Mouse (Mus musculus): Measurements from ENCODE around the gene Ppard.
"Not testable (repeated sequence)": the region's sequence is repeated elsewhere in the genome, so short reads cannot be mapped to it uniquely, and the experiment has no call there.

Gene Ppard

DNA sequence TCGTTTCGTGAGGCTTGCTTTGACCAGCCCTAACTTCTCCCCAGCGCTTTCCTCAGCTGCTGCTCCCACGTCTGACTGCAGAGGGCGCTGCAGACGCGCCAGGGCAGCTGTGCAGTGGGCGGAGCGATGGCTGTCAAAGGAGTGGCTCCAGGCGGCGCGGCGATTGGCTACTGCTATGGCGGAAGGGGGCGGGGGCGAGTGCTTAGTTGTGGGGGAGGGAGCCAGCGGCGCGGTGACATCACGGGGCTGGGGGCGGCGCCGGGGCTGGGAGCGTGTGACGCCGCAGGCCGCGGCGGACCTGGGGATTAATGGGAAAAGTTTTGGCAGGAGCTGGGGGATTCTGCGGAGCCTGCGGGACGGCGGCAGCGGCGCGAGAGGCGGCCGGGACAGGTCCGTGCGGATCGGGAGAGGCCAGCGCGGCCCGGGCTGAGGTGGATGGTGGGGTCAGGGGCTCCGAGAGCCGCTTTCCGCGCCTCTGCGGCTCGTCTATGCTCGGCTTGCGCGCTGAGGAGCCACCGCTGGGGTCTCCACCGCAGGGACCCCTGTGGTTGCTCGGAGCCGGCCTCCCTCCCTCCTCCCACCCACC, at the start of gene Ppard:
Ppard (plus strand) TSS at position 226 of the 586 bp plus-strand sequence.
- peak; percentile 99 for DNase-seq

DNA sequence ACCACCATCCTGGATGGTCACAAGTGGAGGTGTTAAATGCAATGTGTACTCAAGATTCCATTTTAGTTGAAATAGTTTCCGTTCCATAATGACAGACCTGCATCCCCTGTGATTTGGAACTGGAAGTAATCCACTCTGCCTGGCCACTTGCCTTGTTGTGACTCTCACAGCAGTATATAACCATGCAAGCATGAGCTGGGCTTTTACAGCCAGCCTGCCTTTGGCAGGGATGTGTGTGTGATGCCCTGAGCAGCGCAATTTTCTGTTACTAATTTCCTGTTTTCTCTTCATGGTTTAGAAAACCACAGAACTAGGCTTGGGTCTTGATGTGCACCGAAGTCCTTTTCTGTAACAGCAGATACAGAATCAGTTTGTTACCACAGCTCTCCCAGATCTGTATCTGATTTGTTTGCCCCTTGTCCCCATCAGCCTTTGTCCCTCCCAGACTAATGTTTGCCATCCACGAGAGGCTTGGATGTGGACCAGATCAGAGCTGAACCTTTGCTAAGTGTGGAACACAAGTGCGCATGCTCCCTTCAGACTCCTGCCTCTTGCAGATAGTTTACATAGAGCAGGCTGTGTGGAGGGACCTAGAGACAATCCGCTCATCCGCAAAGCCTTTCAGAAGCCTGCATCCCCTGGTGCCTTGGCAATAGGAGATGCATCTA, 47.4 kb upstream of the Ppard start:
- DNase-seq, result no peak

DNA sequence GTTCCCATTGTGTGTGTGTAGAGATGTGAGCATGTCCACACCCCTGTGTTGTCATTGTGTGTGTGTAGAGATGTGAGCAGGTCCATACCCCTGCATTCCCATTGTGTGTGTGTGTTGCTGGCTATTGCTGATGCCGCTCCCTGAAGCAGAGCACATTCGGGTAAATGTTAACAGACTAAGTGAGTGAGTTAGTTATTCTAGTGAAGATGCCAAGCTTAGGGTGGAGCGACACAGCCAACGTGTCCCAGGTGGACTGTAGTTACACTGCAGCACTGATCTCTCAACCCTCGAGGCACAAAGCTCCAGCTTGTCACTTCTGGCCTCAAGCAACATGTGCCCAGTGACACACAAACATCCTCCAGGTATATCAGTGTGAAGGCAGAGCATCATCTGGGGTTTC, 44.2 kb upstream of the Ppard start:
- no peak for DNase-seq

DNA sequence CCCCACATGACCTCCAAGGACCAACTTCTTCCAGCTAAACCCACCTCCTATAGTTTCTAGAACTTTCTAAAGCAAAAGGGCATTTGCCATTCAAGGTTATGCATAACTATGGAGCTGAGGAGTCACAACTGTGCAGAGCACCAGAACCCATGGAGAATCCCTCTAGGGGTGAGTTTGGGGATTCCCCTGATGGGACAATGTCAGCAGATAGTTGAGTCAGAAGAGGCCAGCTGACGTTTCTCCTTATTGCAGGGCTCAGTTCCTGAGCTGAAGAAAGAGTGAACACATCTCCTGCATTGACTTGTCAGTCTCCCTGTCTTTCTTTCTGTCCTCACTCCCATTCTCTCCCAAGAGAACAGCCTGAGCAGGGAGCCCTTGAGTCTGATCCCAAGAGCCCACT, 39.7 kb upstream of the Ppard start:
- DNase-seq, result no peak

DNA sequence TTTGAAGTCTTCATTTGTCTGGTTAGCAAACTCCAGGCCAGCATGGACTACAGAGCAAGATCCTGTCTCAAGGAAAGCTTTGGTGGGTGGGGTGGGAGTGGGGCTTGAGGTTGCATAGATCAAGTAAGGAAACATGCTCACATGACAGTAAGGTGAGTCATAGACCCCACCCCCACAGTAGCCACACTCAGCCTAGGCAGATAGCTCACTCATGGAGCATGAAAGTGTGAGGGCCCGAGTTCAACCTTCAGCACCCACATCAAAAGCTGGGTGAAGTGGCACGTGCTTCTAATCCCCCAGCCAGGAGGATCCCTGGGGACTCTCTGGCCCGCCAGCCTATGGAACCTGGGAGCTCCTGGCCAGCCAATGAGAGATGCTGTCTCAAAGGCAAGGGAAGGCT, 38.9 kb upstream of the Ppard start:
- DNase-seq, result no peak

DNA sequence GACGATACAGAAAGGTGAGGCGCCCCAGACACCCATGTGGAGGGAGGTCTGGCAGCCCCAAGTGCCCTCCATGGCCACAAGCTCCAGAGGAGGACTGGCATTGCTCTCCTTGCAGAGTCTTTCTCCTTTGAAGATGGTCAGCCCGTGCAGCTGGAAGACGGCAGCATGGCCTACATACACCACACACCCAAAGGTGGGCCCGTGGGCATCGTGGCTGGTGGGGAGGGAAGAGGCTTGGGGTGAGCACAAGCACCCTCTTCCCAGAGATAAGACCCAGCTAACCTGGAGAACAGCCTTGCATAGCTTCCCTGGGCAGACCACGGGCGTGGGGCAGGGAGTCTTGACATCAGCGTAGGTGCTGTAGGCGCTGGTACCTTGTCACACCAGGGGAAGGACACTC, 37.5 kb upstream of the Ppard start:
- no peak for DNase-seq

DNA sequence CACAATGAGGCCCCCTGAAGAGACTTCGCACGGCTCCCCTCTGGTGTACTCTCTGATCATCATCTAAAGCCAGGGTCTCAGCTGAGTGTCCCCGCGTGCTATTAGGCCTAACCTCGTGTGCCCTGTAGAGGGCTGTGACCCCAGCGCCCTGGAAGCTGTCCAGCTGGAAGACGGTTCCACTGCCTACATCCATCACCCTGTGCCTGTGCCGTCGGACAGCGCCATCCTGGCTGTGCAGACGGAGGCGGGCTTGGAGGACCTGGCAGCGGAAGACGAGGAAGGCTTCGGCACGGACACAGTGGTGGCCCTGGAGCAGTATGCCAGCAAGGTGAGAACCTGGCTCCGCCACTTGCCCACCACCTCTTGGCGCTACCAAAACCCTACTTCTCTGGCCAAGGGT, 34.9 kb upstream of the Ppard start:
- no peak for DNase-seq

DNA sequence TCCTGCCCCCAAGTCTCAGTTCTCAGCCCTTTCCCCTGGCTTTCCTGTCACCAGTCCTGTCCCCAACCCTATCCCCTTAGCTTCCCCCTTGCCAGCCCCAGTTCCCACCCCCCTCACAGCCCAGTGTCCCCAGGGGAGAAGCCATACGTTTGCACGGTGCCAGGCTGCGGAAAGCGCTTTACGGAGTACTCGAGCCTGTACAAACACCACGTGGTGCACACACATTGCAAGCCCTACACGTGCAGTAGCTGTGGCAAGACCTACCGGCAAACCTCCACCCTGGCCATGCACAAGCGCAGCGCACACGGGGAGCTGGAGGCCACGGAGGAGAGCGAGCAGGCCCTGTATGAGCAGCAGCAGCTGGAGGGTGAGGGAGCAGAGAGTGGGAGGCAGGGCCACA, 30.5 kb upstream of the Ppard start:
- DNase-seq, result no peak

DNA sequence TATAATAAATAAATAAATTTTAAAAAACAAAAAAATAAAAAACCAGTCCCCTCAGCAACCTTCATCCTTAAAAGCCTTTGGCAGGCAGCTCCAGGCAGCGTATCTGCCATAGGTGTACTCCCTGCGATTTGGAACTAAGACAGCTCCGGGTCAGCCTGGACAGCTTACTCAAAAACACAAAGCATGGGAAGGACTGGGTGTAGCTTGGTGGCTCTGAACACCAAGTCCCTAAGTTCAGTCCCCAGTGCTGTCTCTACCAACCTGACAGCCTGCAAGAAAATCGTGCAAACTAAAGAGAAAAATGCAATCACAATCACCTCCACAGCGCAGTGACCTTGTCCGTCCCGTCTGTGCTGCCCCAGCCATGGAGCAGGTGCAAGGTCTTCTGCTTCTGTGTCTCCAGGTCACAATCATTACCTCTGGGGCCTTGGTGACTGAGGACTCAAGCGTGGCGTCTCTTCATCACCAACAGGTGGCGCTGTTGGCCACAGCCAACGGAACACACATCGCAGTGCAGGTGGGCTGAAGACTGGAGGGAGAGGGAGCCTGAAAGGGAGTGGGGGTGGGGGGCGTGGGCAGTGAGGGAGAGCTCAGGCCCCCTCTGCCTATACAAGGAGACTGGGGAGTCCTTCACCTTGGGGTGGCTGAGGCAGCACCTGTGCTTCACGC, 28.3 kb upstream of the Ppard start:
- DNase-seq, result peak; percentile 74

DNA sequence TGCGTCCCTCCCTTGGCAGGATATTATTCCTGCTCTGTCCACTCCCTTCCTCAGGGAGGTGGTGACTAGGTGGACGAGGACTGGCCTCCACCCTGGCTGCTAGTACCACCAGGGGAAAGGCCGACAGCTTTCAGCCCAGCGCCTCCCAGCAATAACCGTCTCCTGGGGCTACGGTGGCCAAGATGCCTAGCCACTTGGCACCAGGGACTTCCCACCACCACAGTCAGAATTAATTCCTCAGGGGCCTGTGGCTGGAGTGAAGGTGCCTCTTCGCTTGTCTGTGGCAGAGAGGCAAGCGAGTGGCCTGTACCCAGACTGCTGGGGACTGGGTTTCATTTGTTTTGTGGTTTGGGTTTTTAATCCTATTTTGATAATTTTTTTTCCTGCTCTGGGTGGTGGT, 27.1 kb upstream of the Ppard start:
- DNase-seq, result no peak

DNA sequence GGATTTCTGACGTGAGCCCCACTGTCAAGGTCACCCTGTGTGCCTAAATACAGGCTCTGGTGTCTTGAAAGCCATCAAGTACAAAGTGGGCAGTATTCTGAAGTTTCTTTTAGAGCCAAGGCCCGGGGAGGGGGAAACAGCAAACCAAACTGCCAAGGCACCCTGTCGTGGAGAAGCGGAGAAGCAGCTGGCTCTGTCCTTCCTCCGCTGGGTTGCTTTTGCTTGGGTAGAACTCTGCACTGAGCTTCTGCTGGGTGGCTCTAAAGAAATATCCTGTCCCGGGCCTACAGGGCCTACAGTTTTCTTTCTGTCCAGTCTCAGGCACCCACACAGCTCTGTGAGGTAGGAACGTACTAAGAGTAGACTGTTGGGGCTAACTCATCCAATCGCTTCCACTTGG, 25.4 kb upstream of the Ppard start:
- no peak for DNase-seq

DNA sequence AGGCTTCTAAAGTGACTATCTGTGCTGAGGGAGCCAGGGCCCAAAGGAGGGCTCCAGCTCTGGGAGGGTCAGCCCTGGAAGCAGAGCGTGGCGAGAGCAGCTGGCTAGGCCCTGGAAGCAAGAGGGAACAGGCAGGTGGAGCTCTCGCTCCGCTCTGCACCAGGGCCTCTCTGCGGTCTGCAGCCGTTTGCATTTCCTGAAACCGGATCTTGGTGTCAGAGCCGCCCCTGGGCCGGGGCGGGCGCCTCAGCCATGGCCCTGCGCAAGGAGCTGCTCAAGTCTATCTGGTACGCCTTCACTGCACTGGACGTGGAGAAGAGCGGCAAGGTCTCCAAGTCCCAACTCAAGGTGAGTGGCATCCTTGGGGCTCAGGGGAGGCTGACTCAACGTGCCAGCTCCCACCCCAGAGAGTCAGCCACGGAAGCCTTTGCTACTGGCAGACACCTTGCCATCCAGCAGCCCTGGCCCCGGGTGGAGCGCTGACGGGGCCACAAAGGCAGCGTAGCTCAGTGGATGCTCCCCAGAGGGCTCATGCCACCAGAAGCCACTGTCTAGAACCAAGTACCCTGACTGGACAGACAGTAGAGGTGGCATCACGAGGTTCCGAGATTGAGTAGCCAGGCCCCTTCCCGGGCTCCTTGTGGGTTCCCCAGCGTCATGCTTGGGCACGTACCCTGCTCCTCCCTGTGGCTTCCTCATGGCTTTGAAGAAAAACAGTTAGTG, 24.7 kb upstream of the Ppard start, which contains the start of gene Def6:
Def6 (plus strand) TSS at position 188 of the 723 bp plus-strand sequence.
- peak; percentile 87 for DNase-seq

DNA sequence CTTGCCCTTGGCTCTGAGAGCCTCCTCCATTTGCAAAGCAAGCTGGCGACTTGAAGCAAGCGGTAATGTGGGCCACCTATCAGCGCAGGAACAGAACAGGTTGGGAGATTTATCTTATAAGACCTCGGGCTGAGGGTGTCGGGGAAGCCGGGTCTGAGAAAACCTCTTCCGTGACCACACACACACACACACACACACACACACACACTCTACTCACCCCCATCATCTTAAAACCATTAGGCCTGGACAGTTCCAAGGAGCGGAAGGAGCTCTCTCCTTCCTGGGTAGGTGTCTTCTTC, 24.2 kb upstream of the Ppard start:
- DNase-seq, result no peak

DNA sequence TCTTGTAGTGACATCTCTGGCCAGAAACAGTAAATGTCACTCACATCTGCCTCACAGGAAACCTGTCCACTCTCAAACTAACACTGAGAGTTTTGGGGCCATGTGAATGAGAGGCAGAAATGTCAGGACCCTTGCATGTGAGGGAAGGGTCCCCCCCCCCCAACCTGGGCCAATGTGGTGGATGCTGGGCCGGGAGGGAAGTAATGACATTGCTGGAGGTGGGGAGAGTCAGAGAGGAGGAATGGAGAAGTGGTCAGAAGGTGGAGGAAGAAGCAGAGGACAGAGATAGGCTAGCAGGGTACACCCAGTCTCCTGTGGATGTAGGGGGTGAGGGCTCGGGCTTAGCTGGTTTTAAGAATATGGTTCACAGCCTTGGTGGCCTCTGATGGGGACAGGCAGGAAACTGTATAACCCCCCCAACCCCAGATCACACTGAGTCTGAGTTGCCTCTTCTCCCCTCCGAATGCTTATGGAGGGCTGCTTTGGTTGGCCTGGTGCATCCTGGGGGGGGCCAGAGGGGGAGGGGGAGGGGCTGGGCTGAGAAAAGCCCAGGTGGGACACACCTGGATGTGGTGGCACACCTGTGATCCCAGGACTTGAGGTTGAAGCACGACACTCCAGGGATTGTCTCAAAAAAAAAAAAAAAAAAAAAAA, 22.9 kb upstream of the Ppard start:
- no peak for DNase-seq

DNA sequence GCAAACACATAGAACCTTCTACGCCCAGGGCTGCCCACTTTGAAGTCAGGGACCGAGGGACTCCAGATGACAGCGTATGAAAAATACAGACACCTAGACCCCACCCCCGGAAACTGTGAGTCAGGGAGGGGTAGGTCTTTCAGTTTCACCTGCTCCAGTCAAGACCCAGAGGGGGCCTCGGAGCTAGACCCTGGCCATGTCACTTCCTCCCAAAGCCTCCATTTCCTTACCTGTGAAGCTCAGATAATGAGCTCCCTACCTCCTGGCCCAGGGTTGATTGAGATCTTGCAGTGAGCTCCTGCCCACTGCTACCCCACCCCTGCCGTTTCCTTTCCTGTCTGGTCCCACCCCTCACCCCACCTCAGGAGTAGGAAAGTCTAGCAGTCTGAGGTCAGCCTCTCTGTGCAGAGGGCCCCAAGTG, 20.6 kb upstream of the Ppard start:
- no peak for DNase-seq

DNA sequence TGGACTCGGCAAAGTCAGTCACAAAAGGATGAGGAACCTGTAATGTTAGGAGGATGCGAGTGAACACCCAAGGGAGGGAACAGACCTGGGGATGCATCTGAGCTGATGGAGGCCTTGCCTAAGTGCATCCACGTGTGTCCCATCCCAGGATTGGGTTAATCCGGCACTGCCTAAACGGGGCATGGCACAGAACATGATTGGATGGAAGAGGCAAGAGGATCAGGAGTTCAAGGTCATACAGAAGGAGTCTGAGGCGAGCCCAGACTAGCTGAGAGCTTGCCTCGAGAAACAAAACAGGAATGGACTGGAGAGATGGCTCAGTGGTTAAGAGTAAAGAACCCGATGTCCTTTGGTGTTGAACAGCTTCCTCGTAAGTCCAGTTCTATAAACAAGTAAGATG, 20.1 kb upstream of the Ppard start:
- DNase-seq, result no peak

DNA sequence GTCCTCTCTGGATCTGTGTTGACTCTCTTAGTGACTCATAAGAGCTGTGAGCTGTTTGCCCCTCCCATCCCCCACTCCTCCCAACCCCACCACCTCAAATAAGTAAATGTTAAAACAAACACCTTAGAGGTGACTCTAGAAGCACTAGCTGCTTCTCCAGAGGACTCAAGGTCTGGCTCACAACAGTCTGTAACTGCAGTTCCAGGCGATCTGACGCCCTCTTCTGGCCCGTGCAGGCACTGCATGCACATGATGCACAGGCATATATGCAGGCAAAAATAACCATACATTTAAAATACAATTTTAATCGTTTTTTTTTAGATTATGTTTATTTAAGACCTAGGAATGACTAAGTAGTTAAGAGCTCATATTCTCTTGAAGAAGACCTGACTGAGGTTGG, 19.3 kb upstream of the Ppard start:
- no peak for DNase-seq

DNA sequence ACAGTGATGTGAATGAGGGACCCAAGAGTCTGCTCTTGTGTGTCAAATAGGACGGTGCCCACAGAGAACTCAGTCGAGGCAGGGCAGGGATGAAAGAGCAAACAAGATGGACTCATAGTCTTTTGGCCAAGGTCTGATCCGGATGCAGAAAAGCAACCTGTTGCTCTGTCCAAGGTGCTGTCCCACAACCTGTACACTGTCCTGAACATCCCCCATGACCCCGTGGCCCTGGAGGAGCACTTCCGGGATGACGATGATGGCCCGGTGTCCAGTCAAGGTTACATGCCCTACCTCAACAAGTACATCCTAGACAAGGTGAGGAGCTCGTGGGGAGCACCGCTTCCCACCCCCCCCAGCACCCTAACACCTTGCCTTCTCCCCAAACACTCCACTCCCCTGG, 15.7 kb upstream of the Ppard start:
- no peak for DNase-seq

DNA sequence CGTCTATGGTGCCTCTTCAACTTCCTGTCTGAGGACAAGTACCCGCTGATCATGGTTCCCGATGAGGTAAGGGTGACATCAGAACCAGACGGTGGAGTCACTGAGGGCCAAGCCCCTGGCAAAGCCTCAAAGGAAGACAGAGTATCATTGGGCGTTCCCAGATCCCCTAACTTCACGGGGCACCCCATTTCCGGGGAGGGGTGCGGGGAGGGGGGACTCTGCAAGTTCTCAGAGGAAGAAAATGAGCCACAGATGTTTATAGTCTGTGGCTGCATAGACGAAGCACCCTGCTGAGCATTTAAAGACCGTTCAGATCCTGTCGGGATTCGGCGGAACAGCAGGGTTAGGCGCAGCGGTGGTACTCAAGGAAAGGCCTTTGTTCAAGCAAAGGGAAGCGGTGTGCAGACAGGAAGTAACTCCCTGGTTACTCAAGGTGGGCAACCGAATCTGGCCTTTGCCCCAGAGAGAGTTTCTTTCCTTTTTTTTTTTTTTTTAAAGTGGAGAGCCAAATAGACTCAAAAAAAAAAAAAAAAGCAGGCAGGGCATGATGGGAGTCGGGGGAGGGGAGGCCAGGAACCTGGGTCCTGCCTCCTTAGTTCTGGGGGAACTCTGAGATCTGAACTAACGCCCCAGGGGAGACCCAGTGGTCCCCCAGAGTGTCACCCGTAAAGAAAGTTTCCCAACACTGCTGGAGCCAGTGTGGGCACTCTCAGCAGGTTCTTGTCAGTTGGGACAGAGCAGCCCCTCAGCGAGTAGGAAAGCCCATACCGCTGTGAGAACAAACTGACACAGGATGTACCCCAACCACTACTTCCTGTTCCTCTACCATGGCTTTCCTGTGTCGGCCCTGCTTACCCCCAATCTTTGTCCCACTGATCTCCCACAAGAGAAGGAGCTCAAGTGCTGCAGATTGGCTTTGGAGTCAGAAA, 14.5 kb upstream of the Ppard start:
- DNase-seq, result peak; percentile 50

DNA sequence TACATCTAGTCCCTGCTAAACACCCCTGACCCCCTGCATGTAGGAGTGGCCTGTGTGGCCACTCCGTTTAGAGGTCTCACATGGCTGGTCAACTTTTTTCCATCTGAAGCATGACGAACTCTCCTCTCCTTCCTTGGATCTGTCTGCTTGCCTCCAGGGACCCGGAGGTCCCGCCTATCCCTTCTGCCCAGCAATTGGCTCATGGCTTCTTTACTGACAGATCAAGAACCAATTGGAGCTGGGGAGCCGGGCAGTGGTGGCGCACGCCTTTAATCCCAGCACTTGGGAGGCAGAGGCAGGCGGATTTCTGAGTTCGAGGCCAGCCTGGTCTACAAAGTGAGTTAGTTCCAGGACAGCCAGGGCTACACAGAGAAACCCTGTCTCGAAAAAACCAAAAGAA, 10.0 kb upstream of the Ppard start:
- not testable (repeated sequence) for DNase-seq

DNA sequence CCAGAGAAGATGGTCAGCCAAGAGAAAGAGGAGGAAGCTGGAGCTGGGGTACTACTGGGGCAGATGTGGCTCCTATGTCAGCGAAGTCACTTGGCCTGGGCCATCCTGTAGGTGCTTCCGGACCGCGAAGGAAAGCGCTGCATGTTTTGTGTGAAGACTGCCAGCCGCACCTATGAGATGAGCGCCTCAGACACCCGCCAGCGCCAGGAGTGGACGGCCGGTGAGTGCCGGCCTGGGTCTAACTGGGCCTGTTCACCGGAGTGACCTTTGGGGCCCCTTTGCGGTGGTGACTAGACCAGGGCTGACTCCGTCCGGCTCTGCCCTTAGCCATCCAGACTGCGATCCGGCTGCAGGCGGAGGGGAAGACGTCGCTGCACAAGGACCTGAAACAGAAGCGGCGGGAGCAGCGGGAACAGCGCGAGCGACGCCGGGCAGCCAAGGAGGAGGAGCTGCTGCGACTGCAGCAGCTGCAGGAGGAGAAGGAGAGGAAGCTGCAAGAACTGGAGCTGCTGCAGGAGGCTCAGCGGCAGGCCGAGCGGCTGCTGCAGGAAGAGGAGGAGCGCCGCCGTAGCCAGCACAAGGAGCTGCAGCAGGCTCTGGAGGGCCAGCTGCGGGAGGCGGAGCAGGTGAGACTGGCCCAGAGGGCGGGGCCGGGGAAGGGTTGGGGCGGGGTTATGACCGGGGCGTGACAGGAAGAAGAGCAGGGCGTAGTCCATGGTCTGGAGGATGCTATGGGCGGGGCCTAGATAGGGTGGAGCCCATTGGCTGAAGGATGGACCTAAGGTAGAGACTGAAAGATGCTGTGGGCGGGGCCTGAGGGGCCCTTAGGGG, 8.7 kb upstream of the Ppard start:
- peak; percentile 94 for DNase-seq

All from embryo, embryonic 11 days (tissue).